Mouse (Mus musculus) left cerebral cortex, adult 18-20 months (tissue): ENCODE measurements at regions not wholly inside any gene's neighbourhood (a gene's known extent, or its start where the extent isn't known, plus 50 kb on each side); places are given as distances from the start of the nearest gene placed in this dataset.

Experiments
- DNase-seq, 2 experiments: peaks; one replicate each; pipeline ENCODE4 v3.0.0; 2021 to 2022; ENCODE audit warnings: low spot score in 2 of 2, mixed read lengths in 1 of 2

- no peak for DNase-seq
Observed at GRCm38 (mm10) chr7:119250381-119250780, 66.0 kb upstream of the Gpr139 start.

GRCm38 (mm10) chr7:119244785-119245184, 60.4 kb upstream of the Gpr139 start:
- no peak for DNase-seq

DNA sequence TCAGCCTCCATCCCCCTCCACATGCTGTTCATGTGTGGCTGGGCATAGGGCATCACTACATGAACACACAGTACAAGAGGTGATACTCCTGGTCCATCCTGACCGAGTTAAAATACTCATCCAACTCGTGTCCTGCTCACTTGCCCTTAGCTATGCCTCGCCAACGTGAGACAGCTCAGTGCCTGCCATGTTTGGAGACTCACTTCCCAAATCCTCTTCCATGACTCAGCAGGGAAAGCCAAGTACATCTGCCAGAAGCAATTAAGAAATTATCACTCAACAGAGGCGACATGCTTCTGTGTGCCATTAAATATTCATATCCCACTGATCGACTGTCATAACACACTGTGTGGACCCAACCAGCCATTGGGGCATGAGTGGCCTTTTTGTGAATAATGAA, 51.9 kb upstream of the Gpr139 start:
- DNase-seq = no peak
